Comparison of ENCODE assay signal across 8 mouse cellular contexts in the genomic region with DNA sequence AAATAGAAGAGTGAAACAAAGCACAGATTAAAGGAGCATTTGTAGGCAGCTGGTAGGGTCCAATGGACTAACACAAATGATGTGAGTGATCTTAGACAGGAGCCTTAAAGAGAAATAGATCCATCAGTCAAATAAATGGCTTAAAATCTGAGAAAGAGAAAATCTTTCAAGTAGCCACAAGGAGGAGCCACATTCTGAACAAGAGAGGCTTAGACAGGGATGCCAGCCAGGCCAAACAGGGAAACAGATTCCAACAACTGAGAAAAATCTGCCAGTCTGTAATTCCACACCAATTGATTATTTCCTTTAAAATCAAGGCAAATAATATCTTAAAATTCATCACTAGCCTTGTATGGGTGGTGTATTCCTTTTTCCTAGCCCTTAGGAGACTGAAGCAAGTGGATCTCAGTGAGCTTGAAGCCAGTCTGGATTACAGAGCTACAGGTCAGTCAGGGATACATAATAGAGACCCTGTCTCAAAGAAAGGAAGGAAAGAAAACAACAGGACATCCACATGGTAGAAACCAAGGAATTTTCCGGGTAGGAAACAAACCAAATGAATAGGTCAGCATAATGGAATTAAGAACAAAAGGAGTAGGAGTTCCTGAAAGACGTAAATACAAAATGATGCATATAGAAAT. TPM values are rescaled to one million over a fixed set of nuclear protein-coding genes. Genes with fewer than 3 reads are reported as not detected.
DNase-seq lines count a peak whose midpoint lies in the region; ATAC-seq and TF ChIP-seq lines count a peak whose summit lies in the region.

No protein-coding gene starts in this region.

- ATAC-seq in hindbrain, embryonic 11.5 days (ENCODE audit: low FRiP score), result no peak

- no peak overlapping the region for H3K4me2 ChIP-seq in hindbrain, embryonic 11.5 days (replicated peaks; ENCODE audit: low read depth, low read length)
- no peak overlapping the region for H3K4me2 ChIP-seq in CH12.LX (ENCODE audit: insufficient read depth, low read depth, poor library complexity, severe bottlenecking)

- peak in 1 of 2 experiments; percentile 60; a peak in 2 of 4 replicates for TF ChIP-seq CTCF in CH12.LX (conservative IDR thresholded peaks at IDR 0.05 in 1 of 2, IDR thresholded peaks at IDR 0.05 in 1 of 2; ENCODE audit: low read depth in 2 of 2, low read length in 2 of 2)
- peak; percentile 46; the same call in 1 of the 2 replicates for TF ChIP-seq CTCF in cerebellum, adult 2 months (IDR thresholded peaks at IDR 0.05; ENCODE audit: borderline replicate concordance, insufficient read depth, low read depth, low read length)

- TF ChIP-seq POLR2A in CH12.LX (IDR thresholded peaks at IDR 0.05; ENCODE audit: low read depth, low read length), result no peak
- TF ChIP-seq POLR2A in cerebellum, adult 2 months (IDR thresholded peaks at IDR 0.05; ENCODE audit: borderline replicate concordance, insufficient read depth, low read length), result no peak

- in situ Hi-C loops in CH12.LX (cut with MboI; ENCODE audit: low pct_ligation_motif_present, low pct_unique_long_range_greater_than_20kb, low sequenced_read_pairs), result loop anchor here (5.0 kb wide), 1 partner anchor 65 kb away; no protein-coding TSS in a partner anchor

- H3K9ac ChIP-seq in hindbrain, embryonic 11.5 days (ENCODE audit: low read depth, low read length), result no peak overlapping the region
- H3K9ac ChIP-seq in CH12.LX (ENCODE audit: insufficient read depth, low read depth), result no peak overlapping the region

- peak; percentile 42 for TF ChIP-seq RAD21 in CH12.LX (IDR thresholded peaks at IDR 0.05; ENCODE audit: low read depth, low read length)

- no peak overlapping the region for H3K4me3 ChIP-seq in hindbrain, embryonic 11.5 days (ENCODE audit: low read depth, low read length)
- H3K4me3 ChIP-seq in hindbrain, embryonic 10.5 days, result no peak overlapping the region
- no peak overlapping the region for H3K4me3 ChIP-seq in CH12.LX (replicated peaks in 1 of 3; ENCODE audit: low read depth in 2 of 3, low read length in 2 of 3, poor library complexity in 1 of 3)
- no peak overlapping the region for H3K4me3 ChIP-seq in cerebellum, adult 2 months (replicated peaks; ENCODE audit: insufficient read depth, low read depth, low read length)

- no peak overlapping the region for H3K27ac ChIP-seq in hindbrain, embryonic 11.5 days (ENCODE audit: low read depth, low read length)
- H3K27ac ChIP-seq in hindbrain, embryonic 10.5 days, result no peak overlapping the region
- no peak overlapping the region for H3K27ac ChIP-seq in CH12.LX (ENCODE audit: insufficient read depth, low read depth)
- H3K27ac ChIP-seq in cerebellum, adult 2 months (ENCODE audit: insufficient read depth, low read length), result no peak overlapping the region

- no peaks in the 10 kb centered on the region for H3K36me3 ChIP-seq in hindbrain, embryonic 11.5 days (ENCODE audit: control insufficient read depth, insufficient read depth, low read length)
- peaks cover 14% of the 10 kb centered on the region for H3K36me3 ChIP-seq in hindbrain, embryonic 10.5 days
- peaks cover 0 to 10% of the 10 kb centered on the region in 2 experiments for H3K36me3 ChIP-seq in CH12.LX (replicated peaks in 1 of 2; ENCODE audit: control insufficient read depth in 1 of 2, insufficient read depth in 1 of 2, low read length in 1 of 2)

- H3K9me3 ChIP-seq in hindbrain, embryonic 11.5 days (ENCODE audit: control insufficient read depth, low read length), result no peaks in the 10 kb centered on the region
- H3K9me3 ChIP-seq in hindbrain, embryonic 10.5 days, result no peaks in the 10 kb centered on the region
- no peaks in the 10 kb centered on the region for H3K9me3 ChIP-seq in CH12.LX (replicated peaks; ENCODE audit: low read length)

- H3K27me3 ChIP-seq in hindbrain, embryonic 11.5 days (ENCODE audit: control insufficient read depth, insufficient read depth, low read length), result no peaks in the 10 kb centered on the region
- no peaks in the 10 kb centered on the region for H3K27me3 ChIP-seq in hindbrain, embryonic 10.5 days (ENCODE audit: insufficient read depth, poor library complexity, severe bottlenecking)
- no peaks in the 10 kb centered on the region for H3K27me3 ChIP-seq in CH12.LX (replicated peaks)
- H3K27me3 ChIP-seq in cerebellum, adult 2 months (ENCODE audit: control insufficient read depth, insufficient read depth, low read length), result no peaks in the 10 kb centered on the region

- dilution Hi-C loops in CH12.LX (cut with MboI; ENCODE audit: extremely low pct_ligation_motif_present, extremely low pct_unique_long_range_greater_than_20kb, low sequenced_read_pairs), result no loop called here

- no peak for TF ChIP-seq EP300 in CH12.LX (IDR thresholded peaks at IDR 0.05; ENCODE audit: low read length)

- H3K4me1 ChIP-seq in hindbrain, embryonic 11.5 days (replicated peaks; ENCODE audit: control insufficient read depth, insufficient read depth, low read length), result no peaks in the 10 kb centered on the region
- no peaks in the 10 kb centered on the region for H3K4me1 ChIP-seq in hindbrain, embryonic 10.5 days (replicated peaks)
- no peaks in the 10 kb centered on the region for H3K4me1 ChIP-seq in CH12.LX (ENCODE audit: control insufficient read depth in 1 of 2, insufficient read depth in 2 of 2)
- H3K4me1 ChIP-seq in cerebellum, adult 2 months (ENCODE audit: control insufficient read depth, insufficient read depth, low read length), result no peaks in the 10 kb centered on the region

- H3K79me2 ChIP-seq in CH12.LX (replicated peaks; ENCODE audit: control insufficient read depth, extremely low read depth, insufficient read depth, poor library complexity, severe bottlenecking), result no peaks in the 10 kb centered on the region

- 82% methylated on average over 2 of the region's 2 CpGs for WGBS in hindbrain, embryonic 11.5 days
- 79% methylated on average over 2 of the region's 2 CpGs for WGBS in hindbrain, embryonic 10.5 days
- WGBS in cerebellum, adult 2 months, result 87% methylated on average over 2 of the region's 2 CpGs

- DNase-seq in hindbrain, embryonic 11.5 days (ENCODE audit: low spot score), result peak; percentile 35
- no peak for DNase-seq in hindbrain, embryonic 10.5 days (ENCODE audit: low spot score)
- DNase-seq in CH12.LX (ENCODE audit: extremely low read depth), result peak; percentile 12
- DNase-seq in cerebellum, adult 2 months, result peak; percentile 24 to 56
- DNase-seq in heart, postnatal 4 days, result peak; percentile 17
- peak; percentile 34 for DNase-seq in lung, postnatal 25 days (ENCODE audit: low spot score)
- DNase-seq in ovary, postnatal 14 days (ENCODE audit: low spot score), result no peak
- no peak for DNase-seq in T-cell, adult 2 months (ENCODE audit: low spot score)

TF ChIP-seq in CH12.LX, 34 proteins besides CTCF, POLR2A, EP300 and RAD21:
- TF ChIP-seq UBTF (IDR thresholded peaks at IDR 0.05; ENCODE audit: low read depth, low read length) (no peak), SMC3 (IDR thresholded peaks at IDR 0.05; ENCODE audit: low read depth, low read length) (peak; percentile 47)

RNA-seq across cellular contexts. Expression of gene Pp2d1, which starts 26.8 kb away (rescaled TPM):
- 0.56 and 0.77 TPM in 2 replicates for polyA plus RNA-seq in hindbrain, embryonic 11.5 days (2014; fragmentation: Nextera tagmentation; extraction: Ambion mirVana)
- 0.18 and 0.29 TPM in 2 replicates for polyA plus RNA-seq in hindbrain, embryonic 10.5 days (2016; fragmentation: Nextera tagmentation; extraction: Ambion mirVana)
- total RNA-seq in CH12.LX (2012; rRNA removed) (not detected in 2 replicates), CH12.LX (2014; rRNA removed) (not detected in 2 replicates)
- not detected in 2 replicates for polyA plus RNA-seq in CH12.LX (2012; ENCODE audit: insufficient read length, low read depth)
- not detected in 2 replicates for polyA plus RNA-seq in cerebellum, adult 2 months (2012; rRNA removed)
- total RNA-seq in heart, postnatal 4 days (2021), result not detected

RNA-seq across cellular contexts. Expression of gene Rab5a, which starts 33.4 kb away (rescaled TPM):
- polyA plus RNA-seq in hindbrain, embryonic 11.5 days (2014; fragmentation: Nextera tagmentation; extraction: Ambion mirVana), result 103 TPM in 2 replicates
- 68.6 and 72.7 TPM in 2 replicates for polyA plus RNA-seq in hindbrain, embryonic 10.5 days (2016; fragmentation: Nextera tagmentation; extraction: Ambion mirVana)
- 28.0 and 32.1 TPM in 2 replicates for total RNA-seq in CH12.LX (2012; rRNA removed)
- total RNA-seq in CH12.LX (2014; rRNA removed), result 89.2 and 107 TPM in 2 replicates
- polyA plus RNA-seq in CH12.LX (2012; ENCODE audit: insufficient read length, low read depth), result 36.1 and 38.9 TPM in 2 replicates
- polyA plus RNA-seq in cerebellum, adult 2 months (2012; rRNA removed), result 90.1 and 98.1 TPM in 2 replicates
- total RNA-seq in heart, postnatal 4 days (2021), result 10 to 100 TPM; 68.0 to 68.2 TPM

RNA-seq across cellular contexts. Expression of gene Efhb, which starts 49.3 kb away (rescaled TPM):
- polyA plus RNA-seq in hindbrain, embryonic 11.5 days (2014; fragmentation: Nextera tagmentation; extraction: Ambion mirVana), result 1.5 and 1.8 TPM in 2 replicates
- 0.84 and 0.95 TPM in 2 replicates for polyA plus RNA-seq in hindbrain, embryonic 10.5 days (2016; fragmentation: Nextera tagmentation; extraction: Ambion mirVana)
- total RNA-seq in CH12.LX (2012; rRNA removed) (0.04 TPM in 1 of 2 replicates, not detected in the other), CH12.LX (2014; rRNA removed) (not detected in 2 replicates)
- polyA plus RNA-seq in CH12.LX (2012; ENCODE audit: insufficient read length, low read depth), result 0.09 TPM in 1 of 2 replicates, not detected in the other
- 0.32 and 0.34 TPM in 2 replicates for polyA plus RNA-seq in cerebellum, adult 2 months (2012; rRNA removed)
- total RNA-seq in heart, postnatal 4 days (2021), result under 1 TPM; 0.26 to 0.38 TPM

RNA-seq across cellular contexts. Expression of gene Kat2b, which starts 54.2 kb away (rescaled TPM):
- 4.4 and 9.6 TPM in 2 replicates for polyA plus RNA-seq in hindbrain, embryonic 11.5 days (2014; fragmentation: Nextera tagmentation; extraction: Ambion mirVana)
- 2.5 TPM in 2 replicates for polyA plus RNA-seq in hindbrain, embryonic 10.5 days (2016; fragmentation: Nextera tagmentation; extraction: Ambion mirVana)
- total RNA-seq in CH12.LX (2012; rRNA removed) (3.6 and 3.9 TPM in 2 replicates), CH12.LX (2014; rRNA removed) (4.6 and 5.0 TPM in 2 replicates)
- polyA plus RNA-seq in CH12.LX (2012; ENCODE audit: insufficient read length, low read depth), result 4.1 and 4.6 TPM in 2 replicates
- 40.5 and 43.4 TPM in 2 replicates for polyA plus RNA-seq in cerebellum, adult 2 months (2012; rRNA removed)
- total RNA-seq in heart, postnatal 4 days (2021), result 10 to 100 TPM; 79.5 to 84.6 TPM

Comparison
In these comparisons a context has a peak if more than half of its experiments do, and no peak if none do; other contexts are left out.
1. DNase-seq: peak in hindbrain, embryonic 11.5 days (single experiment), CH12.LX (single experiment), cerebellum, adult 2 months (2 of 2), heart, postnatal 4 days (single experiment) and lung, postnatal 25 days (single experiment); none in hindbrain, embryonic 10.5 days (single experiment), ovary, postnatal 14 days (single experiment) and T-cell, adult 2 months (single experiment).